8 mouse cellular contexts compared by ENCODE assay signal in genomic region chr2:32629276-32629976, GRCm38 (mm10). TPM values are rescaled to one million over a fixed set of nuclear protein-coding genes. Genes with fewer than 3 reads are reported as not detected.
DNase-seq lines count a peak whose midpoint lies in the region; ATAC-seq lines count a peak whose summit lies in the region.

No protein-coding gene starts in this region.

- peak overlapping the region; percentile 29 for H3K4me2 ChIP-seq in forebrain, embryonic 12.5 days
- H3K4me2 ChIP-seq in liver, embryonic 11.5 days: no peak overlapping the region

- H3K9ac ChIP-seq in forebrain, embryonic 12.5 days: peak overlapping the region; percentile 26
- H3K9ac ChIP-seq in liver, embryonic 11.5 days (ENCODE audit: low read depth, low read length): no peak overlapping the region

- H3K9me3 ChIP-seq in forebrain, embryonic 12.5 days: no peaks in the 10 kb centered on the region
- H3K9me3 ChIP-seq in liver, embryonic 11.5 days (ENCODE audit: control insufficient read depth, low read length): no peaks in the 10 kb centered on the region

- no peaks in the 10 kb centered on the region for H3K27me3 ChIP-seq in forebrain, embryonic 12.5 days
- H3K27me3 ChIP-seq in liver, embryonic 11.5 days (replicated peaks; ENCODE audit: control insufficient read depth, insufficient read depth, low read length): no peaks in the 10 kb centered on the region

- DNase-seq in layer of hippocampus, adult 11-12 months (ENCODE audit: low spot score): peak; percentile 69
- no peak for DNase-seq in layer of hippocampus, postnatal 25 days (ENCODE audit: extremely low spot score in 1 of 2, low spot score in 1 of 2)
- DNase-seq in NIH3T3 (ENCODE audit: low read depth): peak; percentile 92
- peak; percentile 63 to 70 for DNase-seq in kidney, adult 8-10 months
- peak; percentile 82 for DNase-seq in lung, postnatal 36 days
- peak; percentile 51 for DNase-seq in urinary bladder, postnatal 25 days (ENCODE audit: low spot score)
- no peak for DNase-seq in liver, embryonic 11.5 days (ENCODE audit: low spot score)

- WGBS in forebrain, embryonic 12.5 days: 37% methylated on average over 9 of the region's 9 CpGs
- 57% methylated on average over 9 of the region's 9 CpGs for WGBS in liver, embryonic 11.5 days

- H3K27ac ChIP-seq in forebrain, embryonic 12.5 days: peak overlapping the region; percentile 60
- H3K27ac ChIP-seq in liver, embryonic 11.5 days (ENCODE audit: low read depth, low read length): no peak overlapping the region

- H3K36me3 ChIP-seq in forebrain, embryonic 12.5 days (replicated peaks): no peaks in the 10 kb centered on the region
- no peaks in the 10 kb centered on the region for H3K36me3 ChIP-seq in liver, embryonic 11.5 days (ENCODE audit: control insufficient read depth, insufficient read depth, low read length)

- peak; percentile 54 for ATAC-seq in forebrain, embryonic 12.5 days (ENCODE audit: low FRiP score)
- ATAC-seq in liver, embryonic 11.5 days (replicated peaks; ENCODE audit: low FRiP score): no peak

- peak overlapping the region; percentile 5; the same call in 1 of the 2 replicates for H3K4me3 ChIP-seq in forebrain, embryonic 12.5 days (replicated peaks)
- H3K4me3 ChIP-seq in liver, embryonic 11.5 days (ENCODE audit: low read depth, low read length): no peak overlapping the region

- H3K4me1 ChIP-seq in forebrain, embryonic 12.5 days: peaks cover 54% of the 10 kb centered on the region
- H3K4me1 ChIP-seq in liver, embryonic 11.5 days (replicated peaks; ENCODE audit: control insufficient read depth, insufficient read depth, low read length): peaks cover 29% of the 10 kb centered on the region

RNA-seq across cellular contexts. Expression of gene Ak1, which starts 7.9 kb away (rescaled TPM):
- 100 to 1,000 TPM; 127 to 140 TPM for total RNA-seq in layer of hippocampus, postnatal 25 days (2021)
- 27.0 and 32.1 TPM in 2 replicates for polyA plus RNA-seq in forebrain, embryonic 12.5 days (2016; fragmentation: Nextera tagmentation; extraction: Ambion mirVana)
- polyA plus RNA-seq in liver, embryonic 11.5 days (2014; fragmentation: Nextera tagmentation; extraction: Ambion mirVana): 6.7 and 8.3 TPM in 2 replicates

RNA-seq across cellular contexts. Expression of gene Eng, which starts 17.0 kb away (rescaled TPM):
- 10 to 100 TPM; 17.4 to 24.2 TPM for total RNA-seq in layer of hippocampus, postnatal 25 days (2021)
- polyA plus RNA-seq in forebrain, embryonic 12.5 days (2016; fragmentation: Nextera tagmentation; extraction: Ambion mirVana): 21.0 and 21.4 TPM in 2 replicates
- 39.2 and 40.1 TPM in 2 replicates for polyA plus RNA-seq in liver, embryonic 11.5 days (2014; fragmentation: Nextera tagmentation; extraction: Ambion mirVana)

RNA-seq across cellular contexts. Expression of gene St6galnac6, which starts 29.9 kb away (rescaled TPM):
- total RNA-seq in layer of hippocampus, postnatal 25 days (2021): 100 to 1,000 TPM; 105 to 124 TPM
- 11.6 and 11.7 TPM in 2 replicates for polyA plus RNA-seq in forebrain, embryonic 12.5 days (2016; fragmentation: Nextera tagmentation; extraction: Ambion mirVana)
- polyA plus RNA-seq in liver, embryonic 11.5 days (2014; fragmentation: Nextera tagmentation; extraction: Ambion mirVana): 9.6 and 10.6 TPM in 2 replicates

RNA-seq across cellular contexts. Expression of gene St6galnac4, which starts 42.5 kb away (rescaled TPM):
- total RNA-seq in layer of hippocampus, postnatal 25 days (2021): 10 to 100 TPM; 41.4 to 48.8 TPM
- polyA plus RNA-seq in forebrain, embryonic 12.5 days (2016; fragmentation: Nextera tagmentation; extraction: Ambion mirVana): 15.1 and 17.0 TPM in 2 replicates
- polyA plus RNA-seq in liver, embryonic 11.5 days (2014; fragmentation: Nextera tagmentation; extraction: Ambion mirVana): 26.0 and 28.8 TPM in 2 replicates

RNA-seq across cellular contexts. Expression of gene 9430097D07Rik, which starts 53.9 kb away (rescaled TPM):
- total RNA-seq in layer of hippocampus, postnatal 25 days (2021): under 1 TPM in 1 of 2 experiments, not detected in 1; 0.33 TPM
- polyA plus RNA-seq in forebrain, embryonic 12.5 days (2016; fragmentation: Nextera tagmentation; extraction: Ambion mirVana): 0.19 TPM in 1 of 2 replicates, not detected in the other
- not detected in 2 replicates for polyA plus RNA-seq in liver, embryonic 11.5 days (2014; fragmentation: Nextera tagmentation; extraction: Ambion mirVana)

Comparison
In these comparisons a context has a peak if more than half of its experiments do, and no peak if none do; other contexts are left out.
1. DNase-seq: peak in layer of hippocampus, adult 11-12 months (single experiment), NIH3T3 (single experiment), kidney, adult 8-10 months (2 of 2), lung, postnatal 36 days (single experiment) and urinary bladder, postnatal 25 days (single experiment); none in layer of hippocampus, postnatal 25 days (0 of 2) and liver, embryonic 11.5 days (single experiment).